Mouse (Mus musculus): ENCODE results near the gene Ppp4r3a. TPM values are rescaled to one million over a fixed set of nuclear protein-coding genes. Genes with fewer than 3 reads are reported as not detected.
A peak's percentile ranks its signal among the peaks of the same experiment; 100 is the strongest.
"Not testable (repeated sequence)": the region's sequence is repeated elsewhere in the genome, so short reads cannot be mapped to it uniquely, and the experiment has no call there.

Gene Ppp4r3a
- polyA plus RNA-seq, 1 experiment from 2014 or later: 31.1 TPM

DNA sequence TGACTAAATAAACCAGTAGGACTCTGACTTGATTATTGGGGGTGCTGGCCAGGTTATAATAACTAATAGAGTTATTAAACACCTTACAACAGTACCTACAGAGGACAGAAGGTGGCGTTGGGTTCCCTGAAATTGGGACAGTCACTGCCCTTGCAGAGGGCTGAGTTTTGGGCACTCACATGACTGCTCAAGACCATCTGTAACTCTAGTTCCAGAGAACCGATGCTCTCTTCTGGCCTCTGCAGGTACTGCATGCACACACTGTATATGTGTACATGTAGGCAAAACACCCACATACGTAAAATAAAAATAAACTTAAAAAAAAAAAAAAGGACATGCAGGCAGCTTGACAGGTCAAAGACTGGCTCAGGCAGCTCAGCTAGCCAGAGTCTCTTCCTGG, 19.1 kb upstream of the Ppp4r3a start:
- no peaks in the 10 kb centered on the region for H3K4me1 ChIP-seq (replicated peaks; ENCODE audit: insufficient read depth, low read length)
- DNase-seq (ENCODE audit: low spot score) (peak; percentile 40), ATAC-seq (replicated peaks; ENCODE audit: low FRiP score, low read depth) (no peak; the same call in 1 of the 2 replicates)
- H3K4me2 ChIP-seq (ENCODE audit: low read length): no peak overlapping the region
- H3K9me3 ChIP-seq (replicated peaks; ENCODE audit: low read length): no peaks in the 10 kb centered on the region
- peak; percentile 60 for TF ChIP-seq CTCF (IDR thresholded peaks at IDR 0.05; ENCODE audit: low read depth)
- H3K27me3 ChIP-seq (ENCODE audit: insufficient read depth, low read length): no peaks in the 10 kb centered on the region
- H3K36me3 ChIP-seq (ENCODE audit: insufficient read depth, low read length): no peaks in the 10 kb centered on the region
- 75% methylated on average over 3 of the region's 3 CpGs for WGBS
- no peak overlapping the region for H3K27ac ChIP-seq
- H3K4me3 ChIP-seq (replicated peaks; ENCODE audit: low read depth, low read length): no peak overlapping the region
- no peak overlapping the region for H3K9ac ChIP-seq (ENCODE audit: low read depth, low read length)

DNA sequence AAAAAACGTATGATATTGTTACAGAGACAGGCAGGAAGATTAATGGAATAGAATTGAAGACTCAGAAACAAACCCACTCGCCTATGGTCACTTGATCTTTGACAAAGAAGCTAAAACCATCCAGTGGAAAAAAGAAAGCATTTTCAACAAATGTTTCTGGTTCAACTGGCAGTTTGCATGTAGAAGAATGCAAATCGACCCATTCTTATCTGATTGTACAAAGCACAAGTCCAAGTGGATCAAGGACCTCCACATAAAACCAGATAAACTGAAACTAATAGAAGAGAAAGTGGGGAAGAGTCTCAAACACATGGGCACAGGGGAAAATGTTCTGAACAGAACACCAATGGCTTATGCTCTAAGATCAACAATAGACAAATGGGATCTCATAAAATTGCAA, 10.2 kb upstream of the Ppp4r3a start:
- not testable (repeated sequence) for H3K4me1 ChIP-seq (replicated peaks; ENCODE audit: insufficient read depth, low read length); DNase-seq (ENCODE audit: low spot score); H3K9me3 ChIP-seq (replicated peaks; ENCODE audit: low read length); H3K4me2 ChIP-seq (ENCODE audit: low read length); H3K27me3 ChIP-seq (ENCODE audit: insufficient read depth, low read length); H3K4me3 ChIP-seq (replicated peaks; ENCODE audit: low read depth, low read length); H3K27ac ChIP-seq; H3K36me3 ChIP-seq (ENCODE audit: insufficient read depth, low read length); H3K9ac ChIP-seq (ENCODE audit: low read depth, low read length); ATAC-seq (replicated peaks; ENCODE audit: low FRiP score, low read depth)
- 47% methylated on average over 3 of the region's 3 CpGs for WGBS

GRCm38 (mm10) chr12:101089955-101090354, 6.5 kb upstream of the Ppp4r3a start:
- no peaks in the 10 kb centered on the region for H3K27me3 ChIP-seq (ENCODE audit: insufficient read depth, low read length)
- H3K9ac ChIP-seq (ENCODE audit: low read depth, low read length): no peak overlapping the region
- 83% methylated on average over 1 of the region's 1 CpGs for WGBS
- no peaks in the 10 kb centered on the region for H3K4me1 ChIP-seq (replicated peaks; ENCODE audit: insufficient read depth, low read length)
- ATAC-seq (replicated peaks; ENCODE audit: low FRiP score, low read depth) (no peak), DNase-seq (ENCODE audit: low spot score) (no peak)
- H3K4me2 ChIP-seq (ENCODE audit: low read length): no peak overlapping the region
- no peak for TF ChIP-seq CTCF (IDR thresholded peaks at IDR 0.05; ENCODE audit: low read depth)
- H3K36me3 ChIP-seq (ENCODE audit: insufficient read depth, low read length): no peaks in the 10 kb centered on the region
- no peak overlapping the region for H3K27ac ChIP-seq
- H3K9me3 ChIP-seq (replicated peaks; ENCODE audit: low read length): no peaks in the 10 kb centered on the region
- H3K4me3 ChIP-seq (replicated peaks; ENCODE audit: low read depth, low read length): no peak overlapping the region

DNA sequence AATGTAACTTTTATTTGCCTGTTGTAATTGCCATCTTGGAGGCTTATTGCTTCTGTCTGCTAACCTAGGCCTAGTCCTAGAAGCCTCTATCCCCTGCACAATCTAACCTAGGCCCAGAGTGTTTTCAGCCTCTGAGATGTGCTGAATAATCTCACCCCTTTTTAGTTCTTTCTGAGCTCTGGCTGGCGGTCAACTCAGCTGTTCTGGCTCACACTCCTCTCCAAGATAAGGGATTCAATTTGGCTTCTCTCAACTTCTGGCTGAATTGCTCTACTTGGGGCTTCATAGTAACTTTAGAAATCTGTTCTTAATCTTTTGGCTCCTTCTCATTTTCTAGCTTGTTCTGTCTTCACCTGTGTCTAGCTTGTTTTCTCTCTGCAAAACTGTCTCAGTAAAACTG, 3.9 kb upstream of the Ppp4r3a start:
- Histone ChIP-seq H3K27ac (no peak overlapping the region), H3K4me1 (replicated peaks; ENCODE audit: insufficient read depth, low read length) (no peaks in the 10 kb centered on the region), H3K4me2 (ENCODE audit: low read length) (no peak overlapping the region), H3K4me3 (replicated peaks; ENCODE audit: low read depth, low read length) (no peak overlapping the region), H3K9me3 (replicated peaks; ENCODE audit: low read length) (no peaks in the 10 kb centered on the region), H3K36me3 (ENCODE audit: insufficient read depth, low read length) (no peaks in the 10 kb centered on the region), H3K9ac (ENCODE audit: low read depth, low read length) (no peak overlapping the region), H3K27me3 (ENCODE audit: insufficient read depth, low read length) (no peaks in the 10 kb centered on the region)
- TF ChIP-seq CTCF (IDR thresholded peaks at IDR 0.05; ENCODE audit: low read depth): no peak
- no peak for ATAC-seq (replicated peaks; ENCODE audit: low FRiP score, low read depth)
- DNase-seq (ENCODE audit: low spot score): no peak
- WGBS: 77% methylated on average over 1 of the region's 1 CpGs

DNA sequence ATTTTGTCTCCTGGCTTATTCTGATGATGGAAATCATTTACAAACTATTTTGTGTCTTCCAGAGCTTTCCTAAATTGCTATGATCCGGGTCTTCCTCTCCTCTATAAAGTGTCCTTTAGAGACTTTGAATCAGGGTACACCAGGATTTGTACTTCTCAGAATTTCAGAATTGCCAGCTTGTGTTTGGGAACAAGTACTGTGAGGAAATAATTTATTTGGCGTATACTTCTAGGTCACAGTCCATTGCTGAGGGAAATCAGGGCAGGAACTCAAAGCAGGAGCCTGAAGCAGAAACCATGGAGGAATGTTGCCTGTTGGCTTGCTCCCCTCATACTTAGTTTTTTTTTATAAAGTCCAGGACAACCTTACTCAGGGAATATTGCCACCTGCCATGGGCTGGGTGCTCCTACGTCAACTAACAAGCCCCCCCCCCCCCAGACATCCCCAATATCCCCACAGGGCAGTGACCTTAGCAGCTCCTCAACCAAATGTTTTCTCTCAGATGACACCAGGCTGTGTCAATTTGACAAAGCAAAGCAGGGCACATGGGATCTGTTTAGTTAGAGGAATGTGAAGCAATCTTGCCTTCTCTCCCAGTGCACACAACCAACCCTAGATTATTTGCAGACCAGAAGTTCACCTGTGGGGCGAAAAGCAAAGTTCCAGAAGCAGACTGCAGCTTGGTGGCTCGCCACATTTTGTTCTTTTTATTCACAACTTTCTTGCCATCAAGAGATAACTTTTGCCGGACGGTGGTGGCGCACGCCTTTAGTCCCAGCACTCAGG, 1.6 kb upstream of the Ppp4r3a start:
- DNase-seq (ENCODE audit: low spot score) (no peak), ATAC-seq (replicated peaks; ENCODE audit: low FRiP score, low read depth) (no peak)
- WGBS: 91% methylated on average over 9 of the region's 9 CpGs
- Histone ChIP-seq H3K27ac (no peak overlapping the region), H3K36me3 (ENCODE audit: insufficient read depth, low read length) (no peaks in the 10 kb centered on the region), H3K9ac (ENCODE audit: low read depth, low read length) (no peak overlapping the region), H3K4me1 (replicated peaks; ENCODE audit: insufficient read depth, low read length) (peaks cover 4% of the 10 kb centered on the region; the same call in 1 of the 2 replicates), H3K4me3 (replicated peaks; ENCODE audit: low read depth, low read length) (no peak overlapping the region), H3K27me3 (ENCODE audit: insufficient read depth, low read length) (no peaks in the 10 kb centered on the region), H3K9me3 (replicated peaks; ENCODE audit: low read length) (no peaks in the 10 kb centered on the region), H3K4me2 (ENCODE audit: low read length) (no peak overlapping the region)
- no peak for TF ChIP-seq CTCF (IDR thresholded peaks at IDR 0.05; ENCODE audit: low read depth)

DNA sequence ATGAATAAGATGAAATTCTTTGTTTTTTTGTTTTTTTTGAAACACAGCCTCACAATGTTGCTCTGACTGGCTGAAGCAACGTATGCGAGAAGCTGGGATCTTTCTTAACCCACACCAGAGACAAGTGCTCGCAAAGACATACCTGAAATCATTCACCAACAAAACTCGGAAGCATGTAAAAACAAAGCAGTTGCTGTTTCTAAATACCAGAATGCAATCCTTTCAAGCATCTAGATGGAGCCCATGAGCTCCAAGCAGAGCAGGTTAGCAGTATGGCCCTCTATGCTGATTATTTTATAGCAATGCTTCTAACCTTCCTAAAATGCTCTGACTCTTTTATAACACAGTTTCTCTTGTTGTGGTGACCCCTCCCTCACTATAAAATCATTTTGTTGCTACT, 735 bp upstream of the Ppp4r3a start:
- Histone ChIP-seq H3K4me2 (ENCODE audit: low read length) (peak overlapping the region; percentile 84), H3K9me3 (replicated peaks; ENCODE audit: low read length) (no peaks in the 10 kb centered on the region), H3K4me1 (replicated peaks; ENCODE audit: insufficient read depth, low read length) (peaks cover 4% of the 10 kb centered on the region; the same call in 1 of the 2 replicates), H3K9ac (ENCODE audit: low read depth, low read length) (peak overlapping the region; percentile 92), H3K27me3 (ENCODE audit: insufficient read depth, low read length) (no peaks in the 10 kb centered on the region), H3K36me3 (ENCODE audit: insufficient read depth, low read length) (no peaks in the 10 kb centered on the region), H3K4me3 (replicated peaks; ENCODE audit: low read depth, low read length) (peak overlapping the region; percentile 99), H3K27ac (peak overlapping the region; percentile 93)
- WGBS: 2% methylated on average over 4 of the region's 4 CpGs
- TF ChIP-seq CTCF (IDR thresholded peaks at IDR 0.05; ENCODE audit: low read depth): peak; percentile 29; the same call in 1 of the 2 replicates
- DNase-seq (ENCODE audit: low spot score) (peak; percentile 51), ATAC-seq (replicated peaks; ENCODE audit: low FRiP score, low read depth) (no peak)

All from kidney, postnatal 0 days (tissue).